Mouse (Mus musculus) testis, adult 10 weeks (tissue): ENCODE data around the gene Hist1h2ai. TPM values are rescaled to one million over a fixed set of nuclear protein-coding genes. Genes with fewer than 3 reads are reported as not detected.

Source experiments
- polyA plus RNA-seq: library from polyadenylated mRNA; stranded (reverse); fragments of 350-450 nt; fragmentation: Illumina TruSeq; extraction: RNeasy Lipid Tissue Mini Kit (QIAGEN cat#74804); gene quantifications from one replicate; pipeline ENCODE4 v1.2.3, GENCODE M21; 2014; ENCODE audit warnings: low read depth, low replicate concordance

Gene Hist1h2ai
- not detected for polyA plus RNA-seq

DNA sequence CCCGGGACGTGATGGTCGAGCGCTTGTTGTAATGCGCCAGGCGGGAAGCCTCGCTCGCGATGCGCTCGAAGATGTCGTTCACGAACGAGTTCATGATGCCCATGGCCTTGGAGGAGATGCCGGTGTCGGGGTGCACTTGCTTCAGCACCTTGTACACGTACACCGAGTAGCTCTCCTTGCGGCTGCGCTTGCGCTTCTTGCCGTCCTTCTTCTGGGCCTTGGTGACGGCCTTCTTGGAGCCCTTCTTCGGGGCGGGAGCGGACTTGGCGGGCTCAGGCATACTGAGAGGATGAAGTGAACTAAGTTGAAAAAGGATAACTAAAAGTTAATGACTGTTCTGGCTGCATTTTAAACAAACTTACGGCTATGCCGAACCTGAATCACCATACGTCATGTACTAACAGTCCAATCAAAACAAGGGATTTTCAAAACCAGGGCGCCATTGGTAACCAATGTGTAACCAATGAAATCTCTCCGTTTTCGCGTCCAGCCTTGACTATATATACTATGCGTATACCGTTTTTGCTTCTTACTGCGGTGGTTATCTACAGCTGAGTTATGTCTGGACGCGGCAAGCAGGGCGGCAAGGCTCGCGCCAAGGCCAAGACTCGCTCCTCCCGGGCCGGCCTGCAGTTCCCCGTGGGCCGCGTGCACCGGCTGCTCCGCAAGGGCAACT is at the start of gene Hist1h2ai, which contains the start of gene Hist1h2bl:
Gene Hist1h2ai, plus strand, starts transcription at position 559 of the 676 bp plus-strand sequence.
Gene Hist1h2bl, minus strand, starts transcription at position 280 of the 676 bp plus-strand sequence.

DNA sequence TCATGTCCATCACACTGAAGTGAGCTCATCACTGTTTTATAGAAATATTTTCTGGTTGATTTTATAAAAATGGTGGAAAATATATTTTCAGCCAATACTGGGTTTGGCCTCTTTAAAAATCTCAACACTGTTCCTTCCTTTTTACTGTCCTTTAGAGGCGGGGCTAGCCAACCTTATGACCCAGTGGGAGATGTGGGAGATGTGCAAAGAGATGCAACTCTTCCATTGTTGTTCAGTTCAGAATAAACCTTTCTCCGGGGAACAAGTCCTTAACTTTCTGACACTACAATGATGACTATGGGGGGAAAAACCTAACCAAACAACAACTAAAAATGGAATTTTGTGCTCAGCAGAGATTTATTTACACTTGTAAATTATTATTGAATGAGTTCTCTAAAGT is 38.9 kb upstream of the Hist1h2ai start, which contains the start of gene Olfr1360:
Gene Olfr1360, minus strand, starts transcription at position 101 of the 400 bp plus-strand sequence.

DNA sequence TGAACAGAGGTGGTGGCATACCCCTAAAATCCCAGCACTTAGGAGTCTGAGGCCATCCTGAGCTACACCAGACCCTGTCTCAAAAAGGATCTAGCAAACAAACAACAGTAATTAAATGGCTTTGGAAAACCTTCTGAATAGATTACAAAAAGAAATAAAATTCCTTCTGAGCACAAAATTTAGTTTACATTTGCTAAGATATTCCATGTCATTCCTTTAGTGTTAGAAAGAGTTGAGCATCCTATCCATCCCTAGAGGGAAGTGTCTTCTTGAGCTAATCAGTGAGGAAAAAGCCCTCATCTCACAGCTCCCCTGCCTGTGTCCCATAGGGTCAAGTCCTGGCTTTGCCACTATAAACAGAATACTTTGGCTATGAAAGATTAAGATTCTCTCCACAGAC is 18.4 kb upstream of the Hist1h2ai start, which contains the start of gene Olfr1359:
Gene Olfr1359, plus strand, starts transcription at position 301 of the 400 bp plus-strand sequence.

DNA sequence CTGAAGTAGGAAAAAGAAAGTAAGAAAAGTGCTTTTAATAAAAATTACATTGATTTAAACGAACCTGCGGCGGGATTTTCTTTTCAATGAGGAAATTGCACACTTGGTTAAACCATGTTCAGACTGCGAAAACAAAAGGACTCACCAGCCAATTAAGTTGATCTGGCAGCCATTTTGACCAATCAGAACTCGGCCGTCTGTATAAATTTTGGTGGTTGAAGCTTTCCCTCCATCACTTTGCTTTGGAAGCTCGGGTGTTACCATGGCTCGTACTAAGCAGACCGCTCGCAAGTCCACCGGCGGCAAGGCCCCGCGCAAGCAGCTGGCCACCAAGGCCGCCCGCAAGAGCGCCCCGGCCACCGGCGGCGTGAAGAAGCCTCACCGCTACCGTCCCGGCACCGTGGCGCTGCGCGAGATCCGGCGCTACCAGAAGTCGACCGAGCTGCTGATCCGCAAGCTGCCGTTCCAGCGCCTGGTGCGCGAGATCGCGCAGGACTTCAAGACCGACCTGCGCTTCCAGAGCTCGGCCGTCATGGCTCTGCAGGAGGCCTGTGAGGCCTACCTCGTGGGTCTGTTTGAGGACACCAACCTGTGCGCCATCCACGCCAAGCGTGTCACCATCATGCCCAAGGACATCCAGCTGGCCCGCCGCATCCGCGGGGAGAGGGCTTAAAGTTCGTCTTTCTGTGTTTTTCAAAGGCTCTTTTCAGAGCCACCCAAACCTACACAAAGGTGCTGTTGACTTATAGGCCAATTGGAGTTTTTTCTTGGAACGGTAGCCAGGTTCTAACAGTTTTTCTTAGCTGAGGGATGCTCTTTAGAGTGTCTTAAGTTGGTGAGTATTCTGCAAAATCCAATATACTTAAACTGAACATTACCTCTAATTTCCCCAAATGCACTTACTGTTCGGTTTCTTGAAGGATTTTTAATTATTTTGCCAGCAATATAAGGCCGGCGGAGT is 1.5 kb downstream of the Hist1h2ai start, which contains the start of gene Hist1h3h:
Gene Hist1h3h, plus strand, starts transcription at position 263 of the 961 bp plus-strand sequence.

DNA sequence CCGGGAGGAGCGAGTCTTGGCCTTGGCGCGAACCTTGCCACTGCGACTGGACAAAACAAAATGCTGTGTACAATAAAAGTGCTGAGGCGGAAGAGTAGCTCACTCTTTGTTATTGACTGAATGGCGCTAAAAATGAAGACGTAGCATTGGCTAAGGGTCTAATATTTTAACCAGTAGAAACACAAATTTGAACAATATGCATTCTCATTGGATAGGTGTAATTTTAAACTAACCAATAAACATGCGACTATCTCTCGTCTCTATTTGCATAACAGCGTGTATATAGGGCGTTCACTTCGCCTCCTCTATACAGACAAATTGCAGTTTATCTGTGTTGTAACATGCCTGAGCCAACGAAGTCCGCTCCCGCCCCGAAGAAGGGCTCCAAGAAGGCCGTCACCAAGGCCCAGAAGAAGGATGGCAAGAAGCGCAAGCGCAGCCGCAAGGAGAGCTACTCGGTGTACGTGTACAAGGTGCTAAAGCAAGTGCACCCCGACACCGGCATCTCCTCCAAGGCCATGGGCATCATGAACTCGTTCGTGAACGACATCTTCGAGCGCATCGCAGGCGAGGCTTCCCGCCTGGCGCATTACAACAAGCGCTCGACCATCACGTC is 5.6 kb downstream of the Hist1h2ai start, which contains the start of gene Hist1h2bm:
Gene Hist1h2bm, plus strand, starts transcription at position 288 of the 616 bp plus-strand sequence.

DNA sequence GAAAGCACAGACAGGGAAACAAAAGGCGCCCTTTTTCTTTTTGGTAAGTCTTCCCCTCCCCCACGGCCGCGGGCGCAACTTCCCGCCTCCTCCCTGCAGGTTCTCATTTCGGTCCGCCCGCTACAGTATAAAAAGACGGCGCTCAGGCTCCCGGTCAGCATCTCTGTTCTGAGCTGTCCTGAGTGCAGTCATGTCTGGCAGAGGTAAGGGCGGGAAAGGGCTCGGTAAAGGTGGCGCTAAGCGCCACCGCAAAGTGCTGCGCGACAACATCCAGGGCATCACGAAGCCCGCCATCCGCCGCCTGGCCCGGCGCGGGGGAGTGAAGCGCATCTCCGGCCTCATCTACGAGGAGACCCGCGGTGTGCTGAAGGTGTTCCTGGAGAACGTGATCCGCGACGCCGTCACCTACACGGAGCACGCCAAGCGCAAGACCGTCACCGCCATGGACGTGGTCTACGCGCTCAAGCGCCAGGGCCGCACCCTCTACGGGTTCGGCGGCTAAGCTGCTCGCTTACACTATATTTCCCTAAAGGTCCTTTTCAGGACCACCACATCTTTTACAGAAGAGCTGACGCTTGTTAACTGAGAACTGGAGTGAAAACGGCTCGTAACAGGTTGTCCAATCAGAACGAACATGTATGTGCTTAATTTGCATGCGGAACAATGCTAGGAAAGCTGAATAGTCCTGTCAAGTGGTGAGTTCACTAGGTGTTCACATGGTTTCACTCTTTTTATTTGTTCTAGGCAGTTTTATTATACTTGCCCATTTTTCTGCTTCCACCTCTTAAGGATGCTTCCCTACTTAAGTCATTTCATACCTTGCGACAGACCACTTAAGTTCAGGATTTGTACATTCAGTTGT is 18.9 kb downstream of the Hist1h2ai start, which contains the start of gene Hist1h4j:
Gene Hist1h4j, plus strand, starts transcription at position 159 of the 862 bp plus-strand sequence.

DNA sequence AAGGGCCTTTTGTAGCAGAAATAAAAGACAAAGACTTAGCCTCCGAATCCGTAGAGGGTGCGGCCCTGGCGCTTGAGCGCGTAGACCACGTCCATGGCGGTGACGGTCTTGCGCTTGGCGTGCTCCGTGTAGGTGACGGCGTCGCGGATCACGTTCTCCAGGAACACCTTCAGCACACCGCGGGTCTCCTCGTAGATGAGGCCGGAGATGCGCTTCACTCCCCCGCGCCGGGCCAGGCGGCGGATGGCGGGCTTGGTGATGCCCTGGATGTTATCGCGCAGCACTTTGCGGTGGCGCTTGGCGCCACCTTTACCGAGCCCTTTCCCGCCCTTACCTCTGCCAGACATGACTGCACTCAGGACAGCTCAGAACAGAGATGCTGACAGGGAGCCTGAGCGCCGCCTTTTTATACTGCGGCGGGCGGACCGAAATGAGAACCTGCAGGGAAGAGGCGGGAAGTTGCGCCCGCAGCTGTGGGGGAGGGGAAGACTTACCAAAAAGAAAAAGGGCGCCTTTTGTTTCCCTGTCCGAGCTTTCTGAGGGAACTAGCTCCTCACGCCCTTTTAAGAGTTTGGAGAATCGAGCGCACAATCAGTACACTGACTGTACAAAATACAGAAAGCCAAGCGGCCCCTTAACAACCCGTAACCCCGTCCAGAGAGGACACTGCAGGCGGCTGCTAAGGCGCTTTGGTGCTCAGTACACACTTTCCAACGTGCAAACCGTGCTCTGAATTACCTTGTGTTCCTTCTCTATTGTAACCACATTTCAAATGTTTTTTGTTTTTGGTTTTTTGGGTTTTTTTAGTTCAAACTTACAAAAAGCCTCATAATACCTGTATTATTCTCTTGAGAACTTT is 34.2 kb downstream of the Hist1h2ai start, which contains the start of gene Hist1h4k:
Gene Hist1h4k, minus strand, starts transcription at position 347 of the 859 bp plus-strand sequence.

DNA sequence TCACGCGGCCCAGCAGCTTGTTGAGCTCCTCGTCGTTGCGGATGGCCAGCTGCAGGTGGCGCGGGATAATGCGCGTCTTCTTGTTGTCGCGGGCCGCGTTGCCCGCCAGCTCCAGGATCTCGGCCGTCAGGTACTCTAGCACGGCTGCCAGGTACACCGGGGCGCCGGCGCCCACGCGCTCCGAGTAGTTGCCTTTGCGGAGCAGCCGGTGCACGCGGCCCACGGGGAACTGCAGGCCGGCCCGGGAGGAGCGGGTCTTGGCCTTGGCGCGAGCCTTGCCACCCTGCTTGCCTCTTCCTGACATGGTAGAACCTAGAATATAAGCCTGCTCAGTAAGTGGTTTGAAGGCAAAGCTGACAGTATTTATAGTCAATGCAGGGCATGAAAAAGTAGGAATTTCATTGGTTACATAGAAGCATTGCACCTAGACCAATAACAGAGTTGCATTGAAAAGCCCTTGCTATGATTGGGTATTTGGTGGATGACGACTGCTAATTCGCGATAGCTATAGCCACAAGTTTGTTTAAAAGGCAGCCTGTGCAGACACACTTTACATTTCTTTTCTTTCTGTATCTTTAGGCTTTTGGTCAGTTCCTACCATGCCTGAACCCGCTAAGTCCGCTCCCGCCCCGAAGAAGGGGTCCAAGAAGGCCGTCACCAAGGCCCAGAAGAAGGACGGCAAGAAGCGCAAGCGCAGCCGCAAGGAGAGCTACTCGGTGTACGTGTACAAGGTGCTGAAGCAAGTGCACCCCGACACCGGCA is 37.5 kb downstream of the Hist1h2ai start, which contains the start of the genes Hist1h2ak and Hist1h2bn:
Gene Hist1h2ak, minus strand, starts transcription at position 304 of the 762 bp plus-strand sequence.
Gene Hist1h2bn, plus strand, starts transcription at position 600 of the 762 bp plus-strand sequence.

Other genes starting within 250 kb of the Hist1h2ai start
- gene Nkapl, start 247.9 kb upstream of the Hist1h2ai start, polyA plus RNA-seq: 189 TPM
- 0.67 TPM for gene Zkscan4, start 237.5 kb upstream of the Hist1h2ai start, polyA plus RNA-seq
- gene Gm10065, start 237.0 kb upstream of the Hist1h2ai start, polyA plus RNA-seq: not detected
- gene AK157302, start 221.2 kb upstream of the Hist1h2ai start, polyA plus RNA-seq: 10.2 TPM
- gene Gm11273, start 215.0 kb upstream of the Hist1h2ai start, polyA plus RNA-seq: 0.88 TPM
- 9.0 TPM for gene Zkscan8, start 185.3 kb upstream of the Hist1h2ai start, polyA plus RNA-seq
- gene Olfr1366, start 173.6 kb upstream of the Hist1h2ai start, polyA plus RNA-seq: not detected
- gene Olfr1535, start 156.5 kb upstream of the Hist1h2ai start, polyA plus RNA-seq: not detected
- not detected for gene Olfr1364, start 134.7 kb upstream of the Hist1h2ai start, polyA plus RNA-seq
- not detected for gene Olfr1362, start 102.4 kb upstream of the Hist1h2ai start, polyA plus RNA-seq
- gene Olfr11, start 73.9 kb upstream of the Hist1h2ai start, polyA plus RNA-seq: not detected
- not detected for gene Olfr1361, start 53.0 kb upstream of the Hist1h2ai start, polyA plus RNA-seq
- not detected for gene Olfr1360, start 39.0 kb upstream of the Hist1h2ai start, polyA plus RNA-seq
- gene Olfr1359, start 18.3 kb upstream of the Hist1h2ai start, polyA plus RNA-seq: not detected
- gene Hist1h2bl, start 279 bp upstream of the Hist1h2ai start, polyA plus RNA-seq: not detected
- not detected for gene Hist1h3h, start 1.2 kb downstream of the Hist1h2ai start, polyA plus RNA-seq
- not detected for gene Hist1h2bm, start 5.6 kb downstream of the Hist1h2ai start, polyA plus RNA-seq
- gene Hist1h4j, start 18.6 kb downstream of the Hist1h2ai start, polyA plus RNA-seq: not detected
- not detected for gene Hist1h4k, start 34.1 kb downstream of the Hist1h2ai start, polyA plus RNA-seq
- gene Hist1h2ak, start 37.4 kb downstream of the Hist1h2ai start, polyA plus RNA-seq: not detected
- gene Hist1h2bn, start 37.7 kb downstream of the Hist1h2ai start, polyA plus RNA-seq: not detected
- gene Hist1h1b, start 64.2 kb downstream of the Hist1h2ai start, polyA plus RNA-seq: not detected
- not detected for gene Hist1h3i, start 66.9 kb downstream of the Hist1h2ai start, polyA plus RNA-seq
- not detected for gene Hist1h2an, start 70.8 kb downstream of the Hist1h2ai start, polyA plus RNA-seq
- gene Hist1h2bp, start 71.0 kb downstream of the Hist1h2ai start, polyA plus RNA-seq: 27.9 TPM
- gene Hist1h2bq, start 93.8 kb downstream of the Hist1h2ai start, polyA plus RNA-seq: not detected
- not detected for gene Hist1h2ao, start 94.0 kb downstream of the Hist1h2ai start, polyA plus RNA-seq
- gene Hist1h4m, start 95.3 kb downstream of the Hist1h2ai start, polyA plus RNA-seq: not detected
- gene Hist1h4n, start 115.8 kb downstream of the Hist1h2ai start, polyA plus RNA-seq: not detected
- not detected for gene Hist1h2ap, start 117.1 kb downstream of the Hist1h2ai start, polyA plus RNA-seq
- gene Hist1h2br, start 117.3 kb downstream of the Hist1h2ai start, polyA plus RNA-seq: 0.48 TPM
- 25.6 TPM for gene Zfp184, start 228.7 kb downstream of the Hist1h2ai start, polyA plus RNA-seq